Mouse (Mus musculus) G1E (cell line): ENCODE results near the gene Tbc1d30. TPM values are rescaled to one million over a fixed set of nuclear protein-coding genes. Genes with fewer than 3 reads are reported as not detected.

Source experiments
- ATAC-seq: 2 replicates; pipeline ENCODE4 v1.8.0; 2016; ENCODE audit warnings: mild to moderate bottlenecking; ENCODE audit not compliant: insufficient number of reproducible peaks, poor library complexity, low FRiP score, severe bottlenecking; ENCODE audit errors: extremely low read depth
- DNase-seq: peaks from one replicate; pipeline ENCODE4 v3.0.0; 2012; ENCODE audit warnings: low spot score
- H3K27me3 ChIP-seq: 2 replicates; pipeline ENCODE4 v1.6.1; 2012; ENCODE audit warnings: mild to moderate bottlenecking, low read length, inconsistent platforms; ENCODE audit not compliant: insufficient read depth
- H3K36me3 ChIP-seq: replicated peaks from 2 replicates; pipeline ENCODE3; 2012; ENCODE audit warnings: mild to moderate bottlenecking, inconsistent platforms
- H3K4me1 ChIP-seq: 2 replicates; pipeline ENCODE4 v1.6.1; 2012; ENCODE audit warnings: low read depth, low read length, inconsistent platforms, mixed read lengths; ENCODE audit not compliant: insufficient read depth
- H3K4me3 ChIP-seq: 2 replicates; pipeline ENCODE4 v1.5.1; 2012; ENCODE audit warnings: low read depth, mild to moderate bottlenecking, inconsistent platforms, low read length, moderate library complexity, mixed read lengths
- H3K9me3 ChIP-seq: replicated peaks from 2 replicates; pipeline ENCODE4 v1.6.1; 2012; ENCODE audit warnings: inconsistent platforms
- CTCF ChIP-seq: IDR thresholded peaks from 2 replicates; pipeline ENCODE4 v1.5.1; 2012; ENCODE audit warnings: low read depth, low read length, inconsistent platforms, mixed read lengths
- GATA1 ChIP-seq: IDR thresholded peaks from 2 replicates; pipeline ENCODE4 v1.6.1; 2012; ENCODE audit warnings: borderline replicate concordance, low read length, inconsistent platforms, mixed read lengths
- GATA2 ChIP-seq: IDR thresholded peaks from 2 replicates; pipeline ENCODE4 v1.6.1; 2012; ENCODE audit warnings: low read depth, low read length, inconsistent platforms, borderline replicate concordance
- POLR2AphosphoS5 ChIP-seq: IDR thresholded peaks from 2 replicates; pipeline ENCODE4 v1.6.1; 2012; ENCODE audit warnings: low read depth, low read length, inconsistent platforms; ENCODE audit not compliant: insufficient replicate concordance
- TAL1 ChIP-seq: conservative IDR thresholded peaks from 2 replicates; pipeline ENCODE4 v1.6.1; 2012; ENCODE audit warnings: low read depth, low read length, inconsistent platforms, mixed read lengths
- polyA plus RNA-seq: library from polyadenylated mRNA; stranded (reverse); fragments of >175 nt; gene quantifications from 2 replicates; pipeline ENCODE4 v1.2.3, GENCODE M21; 2012
- total RNA-seq, 2 experiments: library from RNA; stranded (forward) in 1 of 2; stranded (reverse) in 1 of 2; fragments of 200-1000 nt in 1 of 2; fragments of >200 nt in 1 of 2; fragmentation: Nextera tagmentation in 1 of 2; gene quantifications; 2 replicates each; pipeline ENCODE4 v1.2.3; 2014 to 2017

Gene Tbc1d30
- total RNA-seq (2014; fragmentation: Nextera tagmentation): not detected in 2 replicates
- under 0.01 and 0.06 TPM in 2 replicates for total RNA-seq (2017)
- polyA plus RNA-seq: not detected in 2 replicates

- peaks cover 10% of the 10 kb centered on the region for H3K9me3 ChIP-seq
- DNase-seq (no peak), ATAC-seq (no peak)
- H3K4me3 ChIP-seq: no peak within 1 kb of the TSS; the same call in 1 of the 2 replicates
- no peaks in the 10 kb centered on the region for H3K4me1 ChIP-seq
- no peaks in the 10 kb centered on the region for H3K36me3 ChIP-seq
- TF ChIP-seq CTCF: no peak
- TF ChIP-seq GATA2: no peak
- TF ChIP-seq GATA1: no peak
- TF ChIP-seq POLR2AphosphoS5: no peak
- TF ChIP-seq TAL1: no peak
- H3K27me3 ChIP-seq: no peaks in the 10 kb centered on the region; the same call in 1 of the 2 replicates
Observed at GRCm38 (mm10) chr10:121351066-121351581, at the start of gene Tbc1d30. Tbc1d30 (minus strand) TSS chr10:121351278.

- ATAC-seq (0 out of 2 replicates have a peak, but pooled peaks have one; percentile 17), DNase-seq (no peak)
- peaks cover 14% of the 10 kb centered on the region; the same call in 1 of the 2 replicates for H3K27me3 ChIP-seq
- H3K9me3 ChIP-seq: no peaks in the 10 kb centered on the region
- H3K36me3 ChIP-seq: peaks cover 37% of the 10 kb centered on the region
- H3K4me3 ChIP-seq: no peak overlapping the region
- TF ChIP-seq TAL1 (no peak), POLR2AphosphoS5 (no peak), GATA1 (no peak), CTCF (no peak), GATA2 (no peak)
- no peaks in the 10 kb centered on the region for H3K4me1 ChIP-seq
Observed at GRCm38 (mm10) chr10:121398599-121398998, 47.5 kb upstream of the Tbc1d30 start.

DNA sequence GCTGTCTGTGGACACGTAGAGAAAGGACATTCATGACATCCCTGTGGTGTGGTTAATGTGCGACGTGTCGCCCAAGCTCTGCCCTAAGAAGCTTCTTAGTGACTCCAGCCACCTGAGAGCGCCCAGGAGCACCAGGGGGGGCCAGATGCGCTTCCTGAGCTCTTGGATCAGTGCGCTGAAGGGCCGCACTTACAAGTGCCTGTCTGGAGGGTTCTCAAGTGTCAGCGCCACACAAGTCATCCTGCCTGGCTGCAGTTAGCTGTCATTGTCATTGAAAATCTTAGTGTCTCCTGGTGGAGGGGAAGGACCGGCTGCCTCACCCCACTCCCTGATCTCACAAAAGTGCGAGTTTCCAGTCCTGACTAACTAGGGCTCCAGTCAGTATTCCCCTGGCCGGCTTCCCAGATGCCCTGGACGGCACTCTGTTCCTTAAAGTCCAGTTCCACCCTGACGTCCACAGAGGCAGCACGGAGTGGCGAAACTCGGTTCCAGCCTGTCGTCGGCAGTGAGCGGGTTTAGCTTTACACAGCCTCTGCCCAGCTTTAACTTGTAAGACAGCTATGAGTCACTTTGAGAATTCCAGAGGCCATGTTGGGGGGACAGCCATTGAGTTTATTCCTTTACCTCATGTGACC, 44.6 kb upstream of the Tbc1d30 start:
- ATAC-seq: no peak
- peaks cover 67% of the 10 kb centered on the region for H3K36me3 ChIP-seq
- DNase-seq: no peak
- H3K9me3 ChIP-seq: no peaks in the 10 kb centered on the region
- peaks cover 4% of the 10 kb centered on the region; the same call in 1 of the 2 replicates for H3K27me3 ChIP-seq
- no peaks in the 10 kb centered on the region for H3K4me1 ChIP-seq
- H3K4me3 ChIP-seq: no peak overlapping the region
- TF ChIP-seq GATA1 (no peak), CTCF (no peak), GATA2 (no peak), TAL1 (no peak), POLR2AphosphoS5 (no peak)

GRCm38 (mm10) chr10:121394789-121395325, 43.8 kb upstream of the Tbc1d30 start:
- Histone ChIP-seq H3K9me3 (no peaks in the 10 kb centered on the region), H3K4me1 (no peaks in the 10 kb centered on the region)
- ATAC-seq: no peak

DNA sequence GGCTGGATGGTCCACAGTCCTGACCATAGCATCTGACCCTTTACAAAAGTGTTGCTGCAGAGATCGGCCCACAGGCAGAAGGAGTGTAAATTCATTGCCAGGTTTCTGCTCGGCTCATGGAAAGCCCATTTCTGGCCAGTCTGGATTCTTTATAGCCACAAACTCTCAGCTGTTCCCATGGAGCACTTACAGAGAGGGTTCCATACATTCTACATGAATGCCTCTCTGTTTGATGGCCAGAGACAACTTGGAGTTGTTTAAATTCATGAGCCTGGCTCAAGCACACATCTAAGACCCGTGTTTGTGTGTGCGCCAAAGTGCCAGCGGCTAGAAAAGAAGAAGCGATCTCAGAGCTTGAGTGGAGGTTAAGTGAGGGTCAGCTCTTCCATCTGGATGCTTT, 43.2 kb upstream of the Tbc1d30 start:
- Histone ChIP-seq H3K27me3 (no peaks in the 10 kb centered on the region), H3K9me3 (no peaks in the 10 kb centered on the region), H3K36me3 (peaks cover 81% of the 10 kb centered on the region), H3K4me3 (no peak overlapping the region), H3K4me1 (no peaks in the 10 kb centered on the region)
- DNase-seq (no peak), ATAC-seq (no peak)
- TF ChIP-seq POLR2AphosphoS5: no peak
- TF ChIP-seq CTCF: no peak
- TF ChIP-seq GATA1: no peak
- no peak for TF ChIP-seq GATA2
- TF ChIP-seq TAL1: no peak

More at GRCm38 (mm10) chr10:121394789-121395325, 43.8 kb upstream of the Tbc1d30 start:
- Histone ChIP-seq H3K27me3 (peaks cover 3% of the 10 kb centered on the region; the same call in 1 of the 2 replicates), H3K4me3 (no peak overlapping the region), H3K36me3 (peaks cover 75% of the 10 kb centered on the region)
- DNase-seq: no peak
- TF ChIP-seq GATA2: no peak
- no peak for TF ChIP-seq GATA1

GRCm38 (mm10) chr10:121391901-121392300, 40.8 kb upstream of the Tbc1d30 start:
- Histone ChIP-seq H3K4me3 (no peak overlapping the region), H3K4me1 (no peaks in the 10 kb centered on the region), H3K9me3 (no peaks in the 10 kb centered on the region), H3K27me3 (no peaks in the 10 kb centered on the region), H3K36me3 (peaks cover 100% of the 10 kb centered on the region)
- no peak for DNase-seq
- TF ChIP-seq CTCF (no peak), POLR2AphosphoS5 (no peak), TAL1 (no peak), GATA2 (no peak), GATA1 (no peak)
- ATAC-seq: no peak
